Mouse (Mus musculus): ENCODE measurements around the gene Reps2. TPM values are rescaled to one million over a fixed set of nuclear protein-coding genes. Genes with fewer than 3 reads are reported as not detected.

The Reps2 gene
- polyA plus RNA-seq, 1 experiment = 1.2 TPM

DNA sequence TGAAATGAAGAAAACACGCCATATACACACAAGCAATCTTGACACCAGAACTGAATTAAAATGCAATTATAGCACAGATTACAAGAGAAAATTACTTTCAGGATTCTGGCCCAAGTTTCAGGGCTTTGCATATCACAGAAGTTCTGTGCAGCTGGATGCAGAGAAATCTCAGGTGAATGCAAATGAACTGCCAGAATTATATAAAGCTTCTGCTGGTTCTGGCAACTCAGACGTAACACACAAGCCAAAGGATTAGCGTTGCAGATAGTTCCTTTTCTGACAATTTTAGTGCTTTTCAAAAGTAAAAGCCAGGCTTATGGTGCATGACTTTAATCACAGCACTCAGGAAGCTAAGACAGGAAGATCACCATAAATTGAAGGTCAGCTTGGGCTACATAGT is 62.9 kb downstream of the Reps2 start:
- Histone ChIP-seq H3K27ac (ENCODE audit: insufficient read depth, low read length) (no peak overlapping the region), H3K9me3 (replicated peaks; ENCODE audit: control insufficient read depth, insufficient read depth, low read length, poor library complexity, severe bottlenecking) (no peaks in the 10 kb centered on the region), H3K36me3 (ENCODE audit: control insufficient read depth, insufficient read depth, low read length, poor library complexity, severe bottlenecking) (no peaks in the 10 kb centered on the region), H3K4me1 (ENCODE audit: control insufficient read depth, insufficient read depth, low read length) (no peaks in the 10 kb centered on the region), H3K4me3 (ENCODE audit: low read depth, low read length) (no peak overlapping the region), H3K9ac (ENCODE audit: low read depth, poor library complexity, severe bottlenecking) (no peak overlapping the region), H3K27me3 (ENCODE audit: control insufficient read depth, insufficient read depth, low read length, poor library complexity, severe bottlenecking) (no peaks in the 10 kb centered on the region)
- TF ChIP-seq CTCF (IDR thresholded peaks at IDR 0.05; ENCODE audit: low read depth, low read length) (no peak), POLR2A (IDR thresholded peaks at IDR 0.05; ENCODE audit: insufficient read depth, low read length) (no peak), EP300 (IDR thresholded peaks at IDR 0.05; ENCODE audit: insufficient read depth, low read depth, low read length) (no peak)

DNA sequence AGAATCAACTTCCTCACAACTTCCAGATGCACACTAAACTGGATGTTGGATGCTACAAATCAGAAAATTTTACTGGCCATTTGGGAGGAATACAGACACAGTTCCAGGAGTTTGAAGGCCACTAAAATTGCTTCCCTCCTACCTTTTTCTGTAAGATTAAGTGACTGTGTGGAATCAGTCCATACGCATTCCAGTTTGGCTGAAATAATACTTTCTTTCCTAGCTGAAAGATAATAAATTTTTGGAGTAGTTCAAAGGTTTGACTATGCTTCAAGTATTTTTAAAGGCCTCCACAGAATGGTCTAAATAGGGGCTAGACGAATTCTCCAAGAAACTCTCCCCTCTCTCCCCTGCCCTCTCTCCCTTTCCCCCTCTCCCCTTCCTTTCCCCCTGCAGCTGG is 75.0 kb downstream of the Reps2 start:
- Histone ChIP-seq H3K4me3 (ENCODE audit: low read depth, low read length) (no peak overlapping the region), H3K4me1 (ENCODE audit: control insufficient read depth, insufficient read depth, low read length) (no peaks in the 10 kb centered on the region), H3K9ac (ENCODE audit: low read depth, poor library complexity, severe bottlenecking) (no peak overlapping the region), H3K27ac (ENCODE audit: insufficient read depth, low read length) (no peak overlapping the region), H3K36me3 (ENCODE audit: control insufficient read depth, insufficient read depth, low read length, poor library complexity, severe bottlenecking) (no peaks in the 10 kb centered on the region), H3K9me3 (replicated peaks; ENCODE audit: control insufficient read depth, insufficient read depth, low read length, poor library complexity, severe bottlenecking) (no peaks in the 10 kb centered on the region), H3K27me3 (ENCODE audit: control insufficient read depth, insufficient read depth, low read length, poor library complexity, severe bottlenecking) (no peaks in the 10 kb centered on the region)
- TF ChIP-seq CTCF (IDR thresholded peaks at IDR 0.05; ENCODE audit: low read depth, low read length) (no peak), EP300 (IDR thresholded peaks at IDR 0.05; ENCODE audit: insufficient read depth, low read depth, low read length) (no peak), POLR2A (IDR thresholded peaks at IDR 0.05; ENCODE audit: insufficient read depth, low read length) (no peak)

DNA sequence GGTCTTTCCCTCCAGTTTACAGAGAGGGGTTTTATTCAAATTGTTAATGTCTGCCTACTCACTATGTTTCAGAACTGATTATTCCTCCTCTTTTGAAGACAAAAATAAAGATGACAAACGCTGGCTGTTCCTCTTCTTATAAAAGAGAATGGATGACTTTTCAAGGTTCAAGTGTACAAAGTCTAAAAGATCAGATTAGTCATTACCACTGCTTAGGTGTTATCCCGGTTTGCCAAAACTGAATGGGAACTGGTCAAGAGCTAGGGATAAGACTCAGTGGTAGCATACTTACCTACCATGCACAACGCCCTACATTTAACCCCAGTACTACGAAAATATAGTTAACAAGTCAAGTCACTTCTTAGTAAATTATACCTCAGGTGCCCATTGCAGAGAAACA is 77.9 kb downstream of the Reps2 start:
- Histone ChIP-seq H3K9ac (ENCODE audit: low read depth, poor library complexity, severe bottlenecking) (no peak overlapping the region), H3K9me3 (replicated peaks; ENCODE audit: control insufficient read depth, insufficient read depth, low read length, poor library complexity, severe bottlenecking) (no peaks in the 10 kb centered on the region), H3K36me3 (ENCODE audit: control insufficient read depth, insufficient read depth, low read length, poor library complexity, severe bottlenecking) (no peaks in the 10 kb centered on the region), H3K4me1 (ENCODE audit: control insufficient read depth, insufficient read depth, low read length) (no peaks in the 10 kb centered on the region), H3K4me3 (ENCODE audit: low read depth, low read length) (no peak overlapping the region), H3K27ac (ENCODE audit: insufficient read depth, low read length) (no peak overlapping the region), H3K27me3 (ENCODE audit: control insufficient read depth, insufficient read depth, low read length, poor library complexity, severe bottlenecking) (no peaks in the 10 kb centered on the region)
- no peak for TF ChIP-seq POLR2A (IDR thresholded peaks at IDR 0.05; ENCODE audit: insufficient read depth, low read length)
- no peak for TF ChIP-seq EP300 (IDR thresholded peaks at IDR 0.05; ENCODE audit: insufficient read depth, low read depth, low read length)
- TF ChIP-seq CTCF (IDR thresholded peaks at IDR 0.05; ENCODE audit: low read depth, low read length) = no peak

DNA sequence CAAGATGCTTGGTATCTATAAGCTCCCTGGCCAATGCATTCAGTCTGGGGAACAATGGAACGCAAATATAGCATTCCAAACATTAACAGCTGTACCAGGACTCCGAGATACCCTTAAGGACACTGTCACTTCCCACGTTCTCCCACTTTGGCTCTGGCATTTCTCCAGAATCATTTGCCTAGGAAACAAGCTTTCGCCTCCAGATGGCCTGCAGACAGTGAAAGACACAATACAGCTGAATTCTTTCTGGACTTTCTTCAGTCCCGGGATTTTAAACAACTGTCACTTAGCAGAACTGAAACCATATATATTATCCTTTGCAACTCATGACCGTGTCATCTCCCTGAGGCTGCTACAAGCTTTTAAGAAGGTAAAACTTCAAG is 87.0 kb downstream of the Reps2 start:
- no peaks in the 10 kb centered on the region for H3K4me1 ChIP-seq (ENCODE audit: control insufficient read depth, insufficient read depth, low read length)
- no peaks in the 10 kb centered on the region for H3K27me3 ChIP-seq (ENCODE audit: control insufficient read depth, insufficient read depth, low read length, poor library complexity, severe bottlenecking)
- TF ChIP-seq POLR2A (IDR thresholded peaks at IDR 0.05; ENCODE audit: insufficient read depth, low read length) (no peak), EP300 (IDR thresholded peaks at IDR 0.05; ENCODE audit: insufficient read depth, low read depth, low read length) (no peak), CTCF (IDR thresholded peaks at IDR 0.05; ENCODE audit: low read depth, low read length) (no peak)
- no peaks in the 10 kb centered on the region for H3K36me3 ChIP-seq (ENCODE audit: control insufficient read depth, insufficient read depth, low read length, poor library complexity, severe bottlenecking)
- no peak overlapping the region for H3K27ac ChIP-seq (ENCODE audit: insufficient read depth, low read length)
- no peak overlapping the region for H3K9ac ChIP-seq (ENCODE audit: low read depth, poor library complexity, severe bottlenecking)
- no peaks in the 10 kb centered on the region for H3K9me3 ChIP-seq (replicated peaks; ENCODE audit: control insufficient read depth, insufficient read depth, low read length, poor library complexity, severe bottlenecking)
- no peak overlapping the region for H3K4me3 ChIP-seq (ENCODE audit: low read depth, low read length)

DNA sequence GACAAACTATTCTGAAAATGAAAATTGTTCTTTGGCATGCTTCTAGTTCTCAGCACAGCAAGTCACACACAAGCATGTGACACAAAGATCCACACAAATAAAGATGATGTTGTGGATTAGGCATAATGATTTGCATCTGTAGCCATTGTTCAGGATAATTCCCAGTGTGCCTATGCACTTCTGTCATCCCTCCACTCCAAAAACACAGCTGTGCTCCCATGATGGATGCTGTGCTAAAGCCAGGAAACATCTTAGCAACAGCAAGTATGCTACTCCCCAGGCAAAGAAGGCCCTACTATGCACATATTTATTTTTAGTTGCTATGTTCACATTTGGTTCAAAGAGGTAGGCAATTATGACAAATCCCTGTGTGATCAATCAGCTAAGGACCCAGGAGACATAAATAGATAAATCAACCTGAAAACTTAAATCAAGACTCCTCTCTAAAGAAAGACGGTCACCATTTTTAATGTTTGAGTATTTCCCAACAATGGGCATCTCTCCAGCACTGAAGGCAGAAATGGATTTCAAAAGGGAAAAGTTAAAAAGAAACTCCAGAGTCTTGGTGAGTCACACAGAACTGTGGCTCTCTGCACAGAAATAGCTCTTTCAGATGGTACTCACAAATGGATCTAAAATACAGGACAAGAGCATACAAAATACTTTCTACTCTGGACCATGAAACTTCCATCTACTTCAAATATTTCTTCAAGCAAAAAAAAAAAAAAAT is 87.6 kb downstream of the Reps2 start:
- H3K9ac ChIP-seq (ENCODE audit: low read depth, poor library complexity, severe bottlenecking) = no peak overlapping the region

DNA sequence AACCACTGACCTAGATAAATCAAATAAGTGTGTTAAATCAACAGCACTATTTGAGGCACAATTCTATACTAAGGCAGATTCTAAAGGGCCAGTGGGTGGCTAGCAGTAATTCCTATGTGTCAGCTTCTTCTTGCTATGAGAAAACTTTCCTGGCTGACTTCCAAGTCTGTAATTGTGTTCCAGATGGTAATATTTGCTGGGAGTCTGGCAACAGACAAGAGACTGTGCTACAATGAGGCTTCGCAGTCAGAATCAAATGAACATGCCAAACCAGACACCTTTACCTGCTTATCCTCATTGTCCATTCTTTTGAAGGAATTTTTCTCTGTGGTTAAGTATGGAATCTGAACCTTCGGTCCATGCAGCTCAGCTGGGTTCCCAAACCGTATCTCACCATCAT is 88.9 kb downstream of the Reps2 start:
- no peaks in the 10 kb centered on the region for H3K27me3 ChIP-seq (ENCODE audit: control insufficient read depth, insufficient read depth, low read length, poor library complexity, severe bottlenecking)
- no peaks in the 10 kb centered on the region for H3K4me1 ChIP-seq (ENCODE audit: control insufficient read depth, insufficient read depth, low read length)
- no peak overlapping the region for H3K4me3 ChIP-seq (ENCODE audit: low read depth, low read length)
- no peaks in the 10 kb centered on the region for H3K36me3 ChIP-seq (ENCODE audit: control insufficient read depth, insufficient read depth, low read length, poor library complexity, severe bottlenecking)
- no peaks in the 10 kb centered on the region for H3K9me3 ChIP-seq (replicated peaks; ENCODE audit: control insufficient read depth, insufficient read depth, low read length, poor library complexity, severe bottlenecking)
- TF ChIP-seq EP300 (IDR thresholded peaks at IDR 0.05; ENCODE audit: insufficient read depth, low read depth, low read length) (no peak), POLR2A (IDR thresholded peaks at IDR 0.05; ENCODE audit: insufficient read depth, low read length) (no peak), CTCF (IDR thresholded peaks at IDR 0.05; ENCODE audit: low read depth, low read length) (no peak)
- H3K9ac ChIP-seq (ENCODE audit: low read depth, poor library complexity, severe bottlenecking) = no peak overlapping the region
- H3K27ac ChIP-seq (ENCODE audit: insufficient read depth, low read length) = no peak overlapping the region

More for the DNA sequence above, 87.6 kb downstream of the Reps2 start:
- Histone ChIP-seq H3K4me3 (ENCODE audit: low read depth, low read length) (no peak overlapping the region), H3K36me3 (ENCODE audit: control insufficient read depth, insufficient read depth, low read length, poor library complexity, severe bottlenecking) (no peaks in the 10 kb centered on the region), H3K4me1 (ENCODE audit: control insufficient read depth, insufficient read depth, low read length) (no peaks in the 10 kb centered on the region), H3K27me3 (ENCODE audit: control insufficient read depth, insufficient read depth, low read length, poor library complexity, severe bottlenecking) (no peaks in the 10 kb centered on the region), H3K9me3 (replicated peaks; ENCODE audit: control insufficient read depth, insufficient read depth, low read length, poor library complexity, severe bottlenecking) (no peaks in the 10 kb centered on the region), H3K27ac (ENCODE audit: insufficient read depth, low read length) (no peak overlapping the region)
- TF ChIP-seq POLR2A (IDR thresholded peaks at IDR 0.05; ENCODE audit: insufficient read depth, low read length) (no peak), CTCF (IDR thresholded peaks at IDR 0.05; ENCODE audit: low read depth, low read length) (no peak), EP300 (IDR thresholded peaks at IDR 0.05; ENCODE audit: insufficient read depth, low read depth, low read length) (no peak)
